Mouse (Mus musculus) myocyte (in vitro differentiated cells): ENCODE data around the gene Csf2rb.

Experiments
- CEBPB ChIP-seq: IDR thresholded peaks from 2 replicates; pipeline ENCODE4 v1.6.1; 2011; ENCODE audit warnings: mild to moderate bottlenecking, moderate library complexity; ENCODE audit not compliant: poor library complexity, insufficient read depth, severe bottlenecking
- E2F4 ChIP-seq: IDR thresholded peaks from one replicate; pipeline ENCODE4 v1.6.1; 2011; ENCODE audit warnings: mild to moderate bottlenecking, control low read depth, moderate library complexity; ENCODE audit not compliant: insufficient read depth
- MAX ChIP-seq: IDR thresholded peaks from one replicate; pipeline ENCODE4 v1.6.1; 2011; ENCODE audit warnings: low read depth, mild to moderate bottlenecking, control low read depth
- MYOD1 ChIP-seq, 3 experiments: IDR thresholded peaks; one replicate each; pipeline ENCODE4 v1.6.1; 2011; ENCODE audit warnings: control low read depth in 2 of 3, low read depth in 2 of 3, mild to moderate bottlenecking in 2 of 3, moderate library complexity in 1 of 3; ENCODE audit not compliant: insufficient read length in 2 of 3, control insufficient read depth in 1 of 3
- MYOG ChIP-seq, 3 experiments: IDR thresholded peaks; one replicate each; pipeline ENCODE4 v1.6.1; 2011; ENCODE audit warnings: control low read depth in 2 of 3, low read depth in 2 of 3, mild to moderate bottlenecking in 2 of 3; ENCODE audit not compliant: insufficient read length in 2 of 3, control insufficient read depth in 1 of 3, insufficient read depth in 1 of 3
- POLR2A ChIP-seq: IDR thresholded peaks from one replicate; pipeline ENCODE4 v1.6.1; 2011; ENCODE audit warnings: low read depth, mild to moderate bottlenecking, control low read depth, moderate library complexity; ENCODE audit not compliant: insufficient read length
- POLR2AphosphoS2 ChIP-seq: IDR thresholded peaks from one replicate; pipeline ENCODE4 v1.6.1; 2011; ENCODE audit warnings: low read depth, control low read depth; ENCODE audit not compliant: insufficient read length
- SRF ChIP-seq: IDR thresholded peaks from one replicate; pipeline ENCODE4 v1.6.1; 2011; ENCODE audit warnings: low read depth; ENCODE audit not compliant: control insufficient read depth, insufficient read length
- TCF12 ChIP-seq: IDR thresholded peaks from one replicate; pipeline ENCODE4 v1.6.1; 2011; ENCODE audit warnings: mild to moderate bottlenecking, control low read depth; ENCODE audit not compliant: poor library complexity, insufficient read depth, severe bottlenecking
- USF1 ChIP-seq: IDR thresholded peaks from one replicate; pipeline ENCODE4 v1.6.1; 2011; ENCODE audit warnings: low read depth, mild to moderate bottlenecking, control low read depth, moderate library complexity

- TF ChIP-seq USF1 (no peak), MAX (no peak), MYOG (IDR thresholded peaks at IDR 0.05; ENCODE audit: control insufficient read depth in 1 of 3, insufficient read depth in 1 of 3, insufficient read length in 2 of 3, low read depth in 2 of 3) (no peak), POLR2AphosphoS2 (no peak), E2F4 (no peak), POLR2A (no peak), SRF (no peak), CEBPB (no peak), TCF12 (no peak), MYOD1 (IDR thresholded peaks at IDR 0.05; ENCODE audit: control insufficient read depth in 1 of 3, insufficient read length in 2 of 3, low read depth in 2 of 3) (no peak)
These were observed 54.7 kb downstream of the Csf2rb start for GRCm38 (mm10) chr15:78380208-78380607.
